Mouse (Mus musculus) erythroblast, embryonic 14.5 days (primary cell): ENCODE data around the gene Fancc.

Source experiments
- GATA1 ChIP-seq: IDR thresholded peaks from 2 replicates; pipeline ENCODE4 v1.6.1; 2012; ENCODE audit warnings: low read length, inconsistent platforms, mixed read lengths
- TAL1 ChIP-seq: IDR thresholded peaks from 3 replicates; pipeline ENCODE4 v1.6.1; 2012; ENCODE audit warnings: low read length, inconsistent platforms, mixed read lengths

- TF ChIP-seq GATA1 (no peak), TAL1 (no peak)
Measured at GRCm38 (mm10) chr13:63249171-63249570, 247.9 kb downstream of the Fancc start.
